Mouse (Mus musculus): ENCODE measurements around the gene Arhgap35.
"Not testable (repeated sequence)": the region's sequence is repeated elsewhere in the genome, so short reads cannot be mapped to it uniquely, and the experiment has no call there.

Arhgap35 gene

GRCm38 (mm10) chr7:16608046-16608445 lies 6.7 kb downstream of the Arhgap35 start:
- CTCF ChIA-PET = interaction anchor here (0.7 kb wide), 1 partner anchor 101 kb away, joined by 3 read pairs; no protein-coding TSS in a partner anchor

DNA sequence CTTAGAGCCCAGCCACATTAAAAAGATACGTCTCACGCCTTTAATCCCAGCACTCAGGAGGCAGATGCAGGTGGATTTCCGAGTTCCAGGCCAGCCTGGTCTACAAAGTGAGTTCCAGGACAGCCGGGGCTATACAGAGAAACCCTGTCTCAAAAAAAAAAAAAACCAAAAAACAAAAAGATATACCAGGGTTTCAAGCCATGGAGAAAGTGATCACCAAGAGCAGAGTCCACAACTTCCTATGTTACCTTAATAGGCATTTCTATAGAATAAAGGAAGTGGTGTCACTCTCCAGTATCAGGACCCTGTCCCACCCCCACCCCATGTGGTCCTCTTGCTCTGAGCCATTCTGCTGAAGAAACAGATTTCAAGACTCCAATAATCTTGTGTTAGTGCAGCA lies 8.0 kb downstream of the Arhgap35 start:
- CTCF ChIA-PET = not testable (repeated sequence)

DNA sequence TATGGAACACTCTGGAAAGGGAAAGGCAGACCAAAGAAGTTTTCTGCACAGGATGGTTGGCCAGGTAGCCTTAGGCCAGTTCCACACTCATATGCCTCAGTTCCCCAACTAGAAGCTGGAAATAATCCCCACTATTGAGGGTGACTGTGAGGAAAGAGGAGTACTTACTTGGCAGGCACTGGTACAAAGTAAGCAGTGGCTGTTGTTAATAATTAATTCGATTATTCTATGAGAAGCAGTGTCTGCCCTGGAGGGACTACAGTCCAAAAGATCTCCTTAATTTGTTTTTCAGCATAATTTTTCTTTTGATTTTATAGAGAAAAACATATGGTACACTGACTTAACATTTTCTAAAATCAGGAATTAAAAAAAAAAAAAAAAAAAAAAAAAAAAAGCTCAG lies 10.7 kb downstream of the Arhgap35 start:
- CTCF ChIA-PET = no interaction called here

DNA sequence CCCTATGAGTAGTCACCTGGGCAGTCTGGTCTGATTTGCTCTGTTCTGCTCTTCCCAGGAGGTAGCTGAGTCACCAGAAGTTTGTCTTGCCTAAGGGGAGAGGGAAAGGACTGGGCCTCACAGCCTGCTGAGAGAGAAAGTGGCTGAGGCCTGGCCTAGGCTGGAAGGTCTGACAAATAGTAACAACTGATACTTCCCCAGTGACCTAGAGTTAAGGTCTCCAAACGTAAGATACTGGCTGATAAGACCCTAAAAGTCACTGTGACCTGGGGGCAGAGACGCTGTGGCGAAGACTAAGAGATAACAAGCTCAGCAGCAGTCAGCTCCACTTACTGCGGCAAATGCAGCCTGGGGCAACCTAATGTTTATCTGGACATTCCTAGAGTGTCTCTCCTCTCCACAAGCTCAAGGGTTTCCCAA lies 13.1 kb downstream of the Arhgap35 start:
- CTCF ChIA-PET = no interaction called here

DNA sequence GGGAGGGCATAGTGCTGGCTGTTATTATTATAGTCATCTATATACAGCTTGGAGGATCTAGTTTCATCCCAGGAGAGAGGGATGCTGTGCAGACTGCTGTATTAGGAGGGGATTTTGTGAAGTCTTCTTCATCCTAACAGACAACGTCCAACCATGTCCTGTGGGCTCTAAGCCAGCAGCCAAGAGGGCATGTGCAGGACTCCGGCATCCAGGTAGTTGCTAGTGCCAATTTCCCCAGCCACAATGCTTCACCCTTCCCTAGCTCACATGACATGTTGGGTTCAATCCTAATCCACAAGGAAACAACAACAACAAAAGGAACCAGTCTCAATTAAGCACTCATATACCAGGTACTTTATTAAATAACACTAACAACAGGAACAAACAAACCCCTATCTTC lies 15.8 kb downstream of the Arhgap35 start:
- CTCF ChIA-PET = no interaction called here

- CTCF ChIA-PET = no interaction called here
Measured at GRCm38 (mm10) chr7:16591292-16591691, 23.5 kb downstream of the Arhgap35 start.

GRCm38 (mm10) chr7:16587649-16588048 lies 27.1 kb downstream of the Arhgap35 start:
- CTCF ChIA-PET = no interaction called here

- CTCF ChIA-PET = no interaction called here
Measured at GRCm38 (mm10) chr7:16584384-16584783, 30.4 kb downstream of the Arhgap35 start.

DNA sequence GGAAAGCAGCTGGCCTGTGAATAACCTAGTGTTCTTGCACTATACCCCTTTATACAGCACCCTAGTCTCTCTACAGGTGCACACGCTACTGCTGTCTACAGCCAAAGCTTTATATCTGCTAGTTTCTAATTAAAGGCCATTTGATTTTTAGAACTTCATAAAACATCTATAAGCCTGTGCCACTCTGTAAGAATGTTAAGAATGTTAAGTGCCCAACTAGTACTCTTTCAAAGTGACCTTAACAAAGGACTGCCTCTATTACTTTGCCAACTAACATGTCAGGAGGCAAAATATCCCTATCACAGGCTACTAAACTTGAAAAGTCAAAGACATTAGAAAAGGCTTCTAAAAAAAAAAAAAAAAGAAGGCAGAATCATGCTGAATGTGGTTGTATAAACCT lies 31.0 kb downstream of the Arhgap35 start:
- CTCF ChIA-PET = no interaction called here

- CTCF ChIA-PET = no interaction called here
Measured at GRCm38 (mm10) chr7:16582299-16582698, 32.5 kb downstream of the Arhgap35 start.

DNA sequence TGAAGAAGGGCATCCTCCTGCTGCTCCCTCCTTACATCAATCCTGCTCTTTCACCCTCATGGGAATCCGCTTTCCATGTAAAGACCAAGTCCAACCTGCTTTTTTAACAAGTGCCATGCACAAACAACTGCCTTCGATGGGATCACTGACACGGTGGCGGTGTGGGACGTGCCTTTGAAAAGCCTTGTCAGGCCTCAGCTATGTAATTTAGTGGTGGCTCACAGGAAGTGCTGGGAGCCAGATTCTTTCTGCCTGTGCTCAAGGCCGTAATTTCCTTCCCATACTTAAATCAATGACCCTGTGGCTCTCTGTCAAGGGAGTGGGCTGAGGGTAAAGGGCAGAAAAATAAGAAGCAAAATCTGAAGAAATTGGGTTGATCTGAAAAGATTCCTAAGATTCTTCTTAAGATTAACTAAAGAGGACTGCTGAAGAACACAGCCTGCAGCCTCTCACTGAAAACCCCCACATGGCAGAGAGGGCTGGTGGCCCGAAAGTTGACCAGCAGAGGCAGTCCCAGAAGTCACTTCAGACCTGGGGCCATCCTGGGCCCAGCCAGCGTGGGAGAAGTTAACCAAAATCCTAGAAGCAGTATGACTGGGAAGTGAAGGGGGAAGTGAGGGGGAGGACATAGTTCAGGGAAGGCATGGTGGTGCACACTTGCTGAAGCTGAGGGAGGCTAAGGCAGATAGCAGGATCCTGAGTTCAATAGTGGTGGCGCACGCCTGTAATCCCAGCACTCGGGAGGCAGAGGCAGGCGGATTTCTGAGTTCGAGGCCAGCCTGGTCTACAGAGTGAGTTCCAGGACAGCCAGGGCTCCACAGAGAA lies 33.3 kb downstream of the Arhgap35 start:
- CTCF ChIA-PET = no interaction called here

DNA sequence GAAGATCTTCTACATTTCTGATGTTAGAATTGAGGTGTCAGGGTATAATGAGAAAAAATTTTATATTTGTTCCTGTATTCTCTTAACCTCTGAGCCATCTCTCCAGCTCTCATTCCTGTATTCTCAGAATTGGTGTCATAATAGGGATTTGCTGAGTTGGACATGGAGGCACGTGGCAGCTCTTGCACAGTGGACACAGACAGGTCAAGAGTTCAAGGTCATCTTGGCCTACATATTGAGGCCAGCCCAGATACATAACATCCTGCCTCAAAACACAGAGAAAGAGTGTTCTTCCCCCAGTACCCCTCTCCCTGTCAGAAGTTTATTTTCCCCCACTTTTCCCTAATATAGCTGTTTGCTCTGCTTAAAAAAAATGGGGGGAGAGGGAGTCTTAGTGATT lies 38.1 kb downstream of the Arhgap35 start:
- CTCF ChIA-PET = no interaction called here

GRCm38 (mm10) chr7:16571191-16571590 lies 43.6 kb downstream of the Arhgap35 start:
- CTCF ChIA-PET = no interaction called here

GRCm38 (mm10) chr7:16570737-16571136 lies 44.1 kb downstream of the Arhgap35 start:
- CTCF ChIA-PET = interaction anchor here (0.7 kb wide), 1 partner anchor 56 kb away, joined by 3 read pairs; no protein-coding TSS in a partner anchor

GRCm38 (mm10) chr7:16564491-16564890 lies 50.3 kb downstream of the Arhgap35 start:
- CTCF ChIA-PET = no interaction called here

DNA sequence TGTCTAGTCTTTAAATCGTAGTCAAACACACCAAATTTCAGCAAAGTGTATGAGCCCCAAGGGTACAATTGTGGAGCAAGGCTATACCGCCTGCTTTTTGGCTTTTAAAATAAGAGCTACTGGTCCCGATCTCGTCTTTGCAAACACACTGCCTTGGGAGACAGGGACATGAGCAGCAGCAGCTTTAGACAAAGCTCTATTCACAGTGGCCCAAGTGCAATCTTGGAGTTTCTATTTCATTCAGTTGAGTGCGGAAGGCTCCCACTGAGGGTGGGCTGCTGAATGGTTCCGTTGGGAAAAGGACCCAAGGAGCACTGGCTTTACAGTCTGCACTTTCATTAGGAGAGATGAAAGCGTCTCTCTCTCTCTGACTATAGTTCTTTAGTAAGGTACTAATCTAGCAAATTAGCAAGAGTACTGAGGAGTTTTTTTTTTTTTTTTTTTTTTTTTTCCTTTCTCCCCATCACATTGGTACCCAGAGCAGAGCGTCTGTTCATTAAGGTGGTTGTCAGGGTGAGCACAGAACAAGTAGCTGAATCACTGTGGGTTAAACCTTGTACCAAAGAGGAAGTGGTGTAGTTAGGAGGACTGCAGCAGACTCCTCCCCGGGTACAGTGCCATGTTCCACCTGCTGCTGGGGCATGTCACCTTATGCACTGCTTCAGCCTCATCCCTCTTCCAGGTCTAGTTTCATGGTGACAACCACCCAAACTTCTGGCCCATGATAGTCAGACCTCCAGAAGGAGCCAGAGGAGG lies 56.8 kb downstream of the Arhgap35 start:
- CTCF ChIA-PET = no interaction called here

- CTCF ChIA-PET = no interaction called here
Measured at GRCm38 (mm10) chr7:16557251-16557650, 57.5 kb downstream of the Arhgap35 start.

DNA sequence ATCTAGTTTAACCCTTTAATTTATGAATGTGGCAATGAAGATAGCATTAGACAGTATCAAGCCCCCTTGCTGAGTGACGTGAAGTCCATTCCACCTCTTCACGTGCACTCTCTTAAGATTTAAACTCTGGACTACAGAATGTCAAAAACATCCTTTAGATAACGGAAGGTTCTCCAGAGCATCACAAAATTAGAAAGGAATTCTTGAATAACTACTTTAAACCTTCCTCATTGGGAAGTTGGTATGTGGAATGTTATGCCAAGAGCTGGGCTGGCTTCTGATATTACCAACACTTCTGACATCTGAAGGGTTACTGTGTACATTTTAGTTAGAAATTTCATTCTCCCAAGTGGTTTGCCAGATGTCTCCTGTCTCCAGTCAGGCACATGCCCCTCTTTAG lies 60.6 kb downstream of the Arhgap35 start:
- CTCF ChIA-PET = no interaction called here

DNA sequence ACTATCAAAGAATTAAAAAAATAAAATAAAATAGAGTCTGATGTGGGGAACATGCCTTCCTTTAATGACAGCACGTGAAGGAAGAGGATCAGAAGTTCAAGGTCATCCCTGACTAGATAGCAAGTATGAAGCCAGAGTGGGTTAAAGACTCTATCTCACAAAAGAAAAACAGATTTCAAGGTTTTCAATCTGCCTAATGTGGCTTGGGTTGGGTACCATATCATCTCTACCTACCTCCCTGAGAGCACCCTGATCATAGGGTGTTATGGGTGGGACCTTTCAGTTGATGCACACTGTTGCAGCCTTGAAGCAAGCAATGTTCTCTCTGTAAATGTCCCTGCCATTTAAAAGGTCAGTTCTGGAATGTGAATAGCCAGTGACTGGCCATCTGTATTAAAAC lies 63.2 kb downstream of the Arhgap35 start:
- CTCF ChIA-PET = no interaction called here

DNA sequence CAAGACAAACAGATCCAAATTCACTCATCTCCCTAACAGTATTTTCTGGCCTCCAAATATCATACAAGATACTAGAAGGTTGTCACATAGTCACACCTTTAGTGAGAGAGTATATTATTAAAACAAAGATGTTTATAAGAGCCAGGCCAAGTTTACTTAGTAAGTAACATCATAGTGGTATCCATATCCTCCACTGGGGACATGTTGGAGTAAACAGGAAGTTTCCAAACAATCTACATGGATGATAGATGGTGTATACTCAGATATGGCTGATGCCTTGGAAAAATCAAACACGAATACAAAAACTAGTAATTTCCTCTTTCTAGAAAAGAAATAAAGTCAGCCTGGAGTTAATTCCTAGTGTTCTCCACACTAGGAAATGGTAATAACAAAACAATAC lies 65.5 kb downstream of the Arhgap35 start:
- CTCF ChIA-PET = no interaction called here

DNA sequence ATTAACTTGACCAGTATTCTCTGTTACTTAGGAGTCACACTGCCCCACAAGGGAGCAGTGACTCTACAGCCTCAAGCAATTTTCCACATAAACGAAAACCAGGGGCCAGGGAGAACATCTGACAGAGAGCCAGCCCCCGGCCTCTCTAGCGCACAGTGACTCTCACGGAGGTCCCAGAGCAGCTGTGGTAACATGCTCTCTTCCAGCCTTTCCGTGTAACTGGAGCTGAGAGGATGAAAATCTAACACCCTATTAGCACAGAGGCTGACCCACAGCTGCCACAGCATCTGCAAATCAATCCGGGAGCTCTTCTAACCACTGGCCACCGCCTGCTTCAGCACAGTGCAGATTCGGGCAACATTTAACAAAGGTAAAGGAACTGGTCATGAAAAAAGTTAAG lies 70.0 kb downstream of the Arhgap35 start:
- CTCF ChIA-PET = no interaction called here

DNA sequence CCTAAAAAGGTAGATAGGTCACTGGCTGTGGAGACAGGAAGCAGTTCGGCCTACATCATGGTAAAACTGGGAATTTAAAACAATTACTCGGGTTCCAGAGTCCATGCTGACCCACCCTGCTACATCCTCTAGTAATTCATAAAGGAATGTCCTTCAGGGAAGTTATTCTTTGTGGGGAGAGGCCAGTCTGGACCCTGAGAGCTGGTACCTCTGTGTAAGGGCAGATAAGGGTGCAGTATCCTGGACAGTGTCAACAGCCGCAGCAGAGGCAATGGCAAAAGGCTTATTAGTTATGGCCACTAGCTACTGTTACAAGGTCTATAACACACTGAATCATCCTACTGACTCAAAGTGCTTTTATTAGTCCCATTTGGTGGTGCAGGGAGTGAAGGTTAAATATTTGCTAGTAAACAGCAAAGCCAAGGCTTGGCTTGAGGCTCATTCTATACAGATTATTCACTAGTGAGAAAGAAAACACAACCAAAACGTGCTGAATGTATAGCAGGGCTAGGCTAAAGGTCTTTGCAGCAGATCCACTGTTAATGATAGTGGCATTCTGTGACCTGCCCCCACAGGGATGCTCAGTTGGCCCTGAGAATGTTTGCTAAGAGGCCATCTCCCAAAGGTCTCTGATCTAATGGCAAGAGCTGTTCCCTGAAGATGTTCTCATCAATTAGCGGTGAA lies 77.4 kb downstream of the Arhgap35 start:
- CTCF ChIA-PET = no interaction called here

DNA sequence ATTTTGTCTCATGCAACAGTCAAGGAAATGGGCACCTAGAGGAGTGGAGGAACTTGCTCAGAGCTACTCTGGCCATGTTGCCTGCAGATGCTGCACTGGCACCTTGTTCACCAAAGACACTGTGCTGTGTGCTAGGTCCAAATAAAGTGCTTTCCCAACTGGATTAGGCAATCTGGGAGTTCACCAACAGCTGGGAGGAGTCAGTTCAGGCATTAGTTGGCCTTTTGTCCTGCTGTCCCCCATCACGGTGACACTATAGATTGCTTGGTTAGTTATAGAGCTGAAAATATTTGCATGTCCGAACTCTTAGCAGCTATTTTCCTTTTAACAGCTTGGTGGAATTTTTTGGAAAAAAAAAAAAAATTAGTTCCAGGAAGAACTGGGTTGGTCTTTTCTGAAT lies 88.8 kb downstream of the Arhgap35 start:
- CTCF ChIA-PET = interaction anchor here (0.6 to 0.7 kb wide), 2 partner anchors 103 to 111 kb away, joined by 3 to 8 read pairs; no protein-coding TSS in a partner anchor
